Mouse (Mus musculus) CD4-positive helper T cell, adult 2 months (primary cell): Measurements from ENCODE around the gene Cux2.

Experiments used
- DNase-seq: peaks from one replicate; pipeline ENCODE4 v3.0.0-alpha.2; 2012; ENCODE audit warnings: low read depth, missing footprints, low spot score

Cux2 gene

GRCm38 (mm10) chr5:121966940-121967339 lies 83.0 kb downstream of the Cux2 start:
- DNase-seq = no peak

- no peak for DNase-seq
Observed at GRCm38 (mm10) chr5:121962974-121963373, 86.9 kb downstream of the Cux2 start.

GRCm38 (mm10) chr5:121962359-121962758 lies 87.5 kb downstream of the Cux2 start:
- DNase-seq = no peak

- no peak for DNase-seq
Observed at GRCm38 (mm10) chr5:121961256-121961655, 88.6 kb downstream of the Cux2 start.

GRCm38 (mm10) chr5:121959688-121960087 lies 90.2 kb downstream of the Cux2 start:
- no peak for DNase-seq

GRCm38 (mm10) chr5:121958551-121958950 lies 91.4 kb downstream of the Cux2 start:
- DNase-seq = no peak

GRCm38 (mm10) chr5:121955806-121956205 lies 94.1 kb downstream of the Cux2 start:
- DNase-seq = no peak

GRCm38 (mm10) chr5:121950175-121950574 lies 99.7 kb downstream of the Cux2 start:
- DNase-seq = no peak

- no peak for DNase-seq
Observed at GRCm38 (mm10) chr5:121949050-121949443, 100.9 kb downstream of the Cux2 start.

- DNase-seq = no peak
Observed at GRCm38 (mm10) chr5:121948302-121949049, 101.4 kb downstream of the Cux2 start.

- DNase-seq = no peak
Observed at GRCm38 (mm10) chr5:121946657-121947245, 103.2 kb downstream of the Cux2 start.

- peak; percentile 24 for DNase-seq
Observed at GRCm38 (mm10) chr5:121945819-121946218, 104.1 kb downstream of the Cux2 start.

GRCm38 (mm10) chr5:121944021-121944790 lies 105.7 kb downstream of the Cux2 start:
- no peak for DNase-seq

GRCm38 (mm10) chr5:121943472-121943871 lies 106.4 kb downstream of the Cux2 start:
- peak; percentile 27 for DNase-seq

- no peak for DNase-seq
Observed at GRCm38 (mm10) chr5:121938065-121938849, 111.6 kb downstream of the Cux2 start.

- DNase-seq = no peak
Observed at GRCm38 (mm10) chr5:121930261-121930660, 119.6 kb downstream of the Cux2 start.

GRCm38 (mm10) chr5:121928362-121929000 lies 121.4 kb downstream of the Cux2 start:
- DNase-seq = no peak

GRCm38 (mm10) chr5:121926543-121926814 lies 123.4 kb downstream of the Cux2 start:
- no peak for DNase-seq

GRCm38 (mm10) chr5:121925751-121926542 lies 124.0 kb downstream of the Cux2 start:
- no peak for DNase-seq

GRCm38 (mm10) chr5:121925291-121925690 lies 124.6 kb downstream of the Cux2 start:
- DNase-seq = no peak

- no peak for DNase-seq
Observed at GRCm38 (mm10) chr5:121924423-121924822, 125.5 kb downstream of the Cux2 start.
